Mouse (Mus musculus) midbrain, embryonic 16.5 days (tissue): ENCODE measurements around the gene Csrp1. TPM values are rescaled to one million over a fixed set of nuclear protein-coding genes. Genes with fewer than 3 reads are reported as not detected.

Source experiments
- ATAC-seq: fragments of 200-750 bp; cut with Nextera tagmentation; 2 replicates; pipeline ENCODE4 v1.8.0; 2017; ENCODE audit warnings: moderate TSS enrichment
- H3K27ac ChIP-seq: fragments of 300-500 bp; sonication (generic); 2 replicates; pipeline ENCODE4 v1.5.1; 2014; ENCODE audit warnings: mild to moderate bottlenecking, low read length, mixed read lengths
- H3K27me3 ChIP-seq: fragments of 300-500 bp; sonication (generic); 2 replicates; pipeline ENCODE4 v1.6.1; 2014; ENCODE audit warnings: low read depth, low read length, mixed read lengths; ENCODE audit not compliant: control insufficient read depth, insufficient read depth
- H3K36me3 ChIP-seq: fragments of 300-500 bp; sonication (generic); 2 replicates; pipeline ENCODE4 v1.6.1; 2014; ENCODE audit warnings: mild to moderate bottlenecking, low read length, moderate library complexity, mixed read lengths; ENCODE audit not compliant: control insufficient read depth, insufficient read depth
- H3K4me1 ChIP-seq: fragments of 300-500 bp; sonication (generic); 2 replicates; pipeline ENCODE4 v1.6.1; 2014; ENCODE audit warnings: mild to moderate bottlenecking, low read length, mixed read lengths; ENCODE audit not compliant: control insufficient read depth, insufficient read depth
- H3K4me2 ChIP-seq: fragments of 300-500 bp; sonication (generic); 2 replicates; pipeline ENCODE4 v1.6.1; 2014; ENCODE audit warnings: mild to moderate bottlenecking, low read length, mixed read lengths
- H3K4me3 ChIP-seq: fragments of 300-500 bp; sonication (generic); 2 replicates; pipeline ENCODE4 v1.5.1; 2014; ENCODE audit warnings: low read depth, mild to moderate bottlenecking, low read length, moderate library complexity, mixed read lengths
- H3K9ac ChIP-seq: fragments of 300-500 bp; sonication (generic); 2 replicates; pipeline ENCODE4 v1.6.1; 2014; ENCODE audit warnings: low read depth, low read length, mixed read lengths
- H3K9me3 ChIP-seq: fragments of 300-500 bp; sonication (generic); replicated peaks from 2 replicates; pipeline ENCODE4 v1.6.1; 2014; ENCODE audit warnings: mild to moderate bottlenecking, low read length, mixed read lengths; ENCODE audit not compliant: control insufficient read depth, poor library complexity, severe bottlenecking
- WGBS: fragments of 180-500 bp; shearing (Covaris S2); extraction: QIAGEN DNeasy Blood & Tissue Kit; methylation state at CpG from one replicate; pipeline ENCODE4 v1.1.7; 2014; 5-methylcytosine and 5-hydroxymethylcytosine counted together
- polyA plus RNA-seq: library from polyadenylated mRNA; unstranded; fragments of >200 nt; fragmentation: Nextera tagmentation; extraction: Ambion mirVana; gene quantifications from 2 replicates; pipeline ENCODE4 v1.2.1, GENCODE M21; 2015

Csrp1 gene
- polyA plus RNA-seq, result 11.4 and 13.1 TPM in 2 replicates

- Histone ChIP-seq H3K9me3 (no peaks in the 10 kb centered on the region), H3K36me3 (no peaks in the 10 kb centered on the region), H3K9ac (no peak within 1 kb of the TSS), H3K27me3 (no peaks in the 10 kb centered on the region), H3K4me3 (no peak within 1 kb of the TSS), H3K4me2 (peak within 1 kb of the TSS; percentile 24), H3K4me1 (no peaks in the 10 kb centered on the region), H3K27ac (no peak within 1 kb of the TSS)
- no peak for ATAC-seq
- WGBS, result 71% methylated on average over 6 of the region's 6 CpGs
Observed at GRCm38 (mm10) chr1:135719983-135720382, at the start of gene Csrp1. Csrp1 (plus strand) TSS chr1:135720061.

- H3K4me2 ChIP-seq, result peak overlapping the region; percentile 45
- 11% methylated on average over 13 of the region's 13 CpGs for WGBS
- H3K27me3 ChIP-seq, result no peaks in the 10 kb centered on the region
- no peaks in the 10 kb centered on the region for H3K9me3 ChIP-seq
- peaks cover 11% of the 10 kb centered on the region for H3K4me1 ChIP-seq
- 0 out of 2 replicates have a peak overlapping the region, but pooled peaks have one; percentile 6 for H3K27ac ChIP-seq
- no peak overlapping the region for H3K4me3 ChIP-seq
- peak overlapping the region; percentile 56 for H3K9ac ChIP-seq
- peak; percentile 89 for ATAC-seq
- H3K36me3 ChIP-seq, result no peaks in the 10 kb centered on the region
Observed at GRCm38 (mm10) chr1:135670397-135671130, 49.3 kb upstream of the Csrp1 start.

DNA sequence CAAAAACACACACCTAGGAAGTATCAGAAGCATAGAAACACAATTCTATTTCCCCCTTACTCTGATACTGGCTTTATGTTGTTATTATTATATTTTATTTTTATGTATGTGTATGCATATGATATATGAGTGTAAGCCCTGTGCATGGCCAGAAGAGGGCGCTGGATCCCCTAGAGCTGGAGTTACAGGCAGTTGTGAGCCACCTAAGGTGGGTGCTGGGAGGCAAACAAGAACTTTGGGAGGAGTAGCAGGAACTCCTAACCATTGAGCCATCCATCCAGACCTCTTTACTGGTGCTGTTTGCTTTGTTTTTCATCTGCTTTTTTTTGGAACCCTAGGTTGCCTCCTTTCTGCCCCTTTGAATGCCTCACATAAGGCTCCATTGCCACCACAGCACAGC lies 48.5 kb upstream of the Csrp1 start:
- Histone ChIP-seq H3K4me3 (no peak overlapping the region), H3K27ac (no peak overlapping the region), H3K4me2 (no peak overlapping the region), H3K36me3 (no peaks in the 10 kb centered on the region), H3K27me3 (no peaks in the 10 kb centered on the region), H3K4me1 (peaks cover 11% of the 10 kb centered on the region), H3K9ac (no peak overlapping the region), H3K9me3 (no peaks in the 10 kb centered on the region)
- WGBS, result 14% methylated on average over 1 of the region's 1 CpGs
- no peak for ATAC-seq

DNA sequence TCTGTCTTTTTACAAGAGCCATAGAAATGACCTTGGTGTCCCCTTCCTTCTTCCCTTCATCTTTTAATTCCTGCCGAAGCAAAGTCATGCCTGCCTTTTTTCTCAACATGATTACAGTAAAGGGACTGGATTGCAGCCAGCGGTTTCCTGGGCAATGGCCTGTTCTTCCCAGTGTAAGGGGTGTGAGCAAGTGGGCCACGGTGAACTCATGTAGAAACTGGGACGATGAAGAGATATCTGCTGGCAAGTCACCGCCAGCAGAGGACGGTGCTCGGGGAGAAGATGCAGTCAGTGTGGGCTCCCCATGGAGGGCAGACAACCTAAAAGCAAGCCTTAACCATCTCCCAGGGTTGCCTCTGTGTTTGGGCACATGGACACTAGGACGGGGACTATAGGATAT lies 47.9 kb upstream of the Csrp1 start:
- ATAC-seq, result no peak
- H3K9me3 ChIP-seq, result no peaks in the 10 kb centered on the region
- WGBS, result 62% methylated on average over 8 of the region's 8 CpGs
- H3K36me3 ChIP-seq, result no peaks in the 10 kb centered on the region
- H3K4me3 ChIP-seq, result no peak overlapping the region
- no peak overlapping the region for H3K27ac ChIP-seq
- no peak overlapping the region for H3K9ac ChIP-seq
- no peak overlapping the region for H3K4me2 ChIP-seq
- H3K4me1 ChIP-seq, result peaks cover 11% of the 10 kb centered on the region
- H3K27me3 ChIP-seq, result no peaks in the 10 kb centered on the region

DNA sequence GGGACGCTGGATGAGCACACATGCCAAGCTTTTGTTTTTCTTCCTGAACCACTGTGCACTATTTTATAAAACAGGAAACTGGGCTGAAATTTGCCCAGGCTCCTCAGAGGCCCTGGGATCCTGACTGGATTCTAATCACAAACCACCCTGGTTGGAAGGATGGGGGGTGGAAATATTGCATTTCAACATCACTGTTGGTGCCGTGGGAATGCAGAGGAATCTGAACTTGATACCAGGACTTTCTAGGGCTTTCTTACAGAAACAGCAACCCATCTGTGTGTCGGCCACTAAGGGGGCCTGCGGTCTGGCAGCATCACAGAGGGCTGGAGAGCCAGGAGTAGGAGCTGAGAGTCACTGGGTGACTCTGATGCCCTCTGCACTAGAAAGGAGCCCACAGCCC lies 47.5 kb upstream of the Csrp1 start:
- Histone ChIP-seq H3K4me1 (peaks cover 11% of the 10 kb centered on the region), H3K9me3 (no peaks in the 10 kb centered on the region), H3K27me3 (no peaks in the 10 kb centered on the region), H3K27ac (no peak overlapping the region), H3K4me2 (no peak overlapping the region), H3K9ac (no peak overlapping the region), H3K4me3 (no peak overlapping the region), H3K36me3 (no peaks in the 10 kb centered on the region)
- no peak for ATAC-seq
- 80% methylated on average over 4 of the region's 4 CpGs for WGBS

DNA sequence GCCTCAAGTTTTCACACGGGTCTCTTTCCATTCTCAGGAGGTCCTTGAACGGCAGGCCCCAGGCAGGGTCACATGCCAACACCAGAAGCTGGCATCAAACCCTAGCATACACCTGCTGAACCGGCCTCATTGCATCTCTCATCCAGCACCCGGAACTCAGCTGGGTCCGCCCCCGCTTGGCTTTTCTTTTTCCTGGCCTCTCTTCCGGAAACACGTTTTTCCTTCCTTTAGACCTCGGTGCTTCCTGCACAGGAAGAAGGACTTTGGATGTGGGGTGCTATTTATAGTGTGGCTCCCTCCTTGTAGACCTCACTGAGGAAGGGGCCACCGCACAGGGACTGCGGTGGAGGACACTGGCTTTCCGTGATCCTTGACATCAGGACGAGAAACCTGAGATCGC lies 46.4 kb upstream of the Csrp1 start:
- Histone ChIP-seq H3K4me3 (no peak overlapping the region), H3K4me1 (peaks cover 11% of the 10 kb centered on the region), H3K9ac (no peak overlapping the region), H3K4me2 (no peak overlapping the region), H3K9me3 (no peaks in the 10 kb centered on the region), H3K36me3 (no peaks in the 10 kb centered on the region), H3K27ac (no peak overlapping the region), H3K27me3 (no peaks in the 10 kb centered on the region)
- no peak for ATAC-seq
- WGBS, result 89% methylated on average over 14 of the region's 14 CpGs

GRCm38 (mm10) chr1:135675449-135676129 lies 44.3 kb upstream of the Csrp1 start:
- H3K9me3 ChIP-seq, result no peaks in the 10 kb centered on the region
- no peak overlapping the region for H3K4me3 ChIP-seq
- no peak overlapping the region for H3K4me2 ChIP-seq
- no peak overlapping the region for H3K27ac ChIP-seq
- H3K36me3 ChIP-seq, result no peaks in the 10 kb centered on the region
- no peak for ATAC-seq
- H3K27me3 ChIP-seq, result no peaks in the 10 kb centered on the region
- no peak overlapping the region for H3K9ac ChIP-seq
- H3K4me1 ChIP-seq, result peaks cover 3% of the 10 kb centered on the region; the same call in 1 of the 2 replicates
- 27% methylated on average over 11 of the region's 11 CpGs for WGBS

DNA sequence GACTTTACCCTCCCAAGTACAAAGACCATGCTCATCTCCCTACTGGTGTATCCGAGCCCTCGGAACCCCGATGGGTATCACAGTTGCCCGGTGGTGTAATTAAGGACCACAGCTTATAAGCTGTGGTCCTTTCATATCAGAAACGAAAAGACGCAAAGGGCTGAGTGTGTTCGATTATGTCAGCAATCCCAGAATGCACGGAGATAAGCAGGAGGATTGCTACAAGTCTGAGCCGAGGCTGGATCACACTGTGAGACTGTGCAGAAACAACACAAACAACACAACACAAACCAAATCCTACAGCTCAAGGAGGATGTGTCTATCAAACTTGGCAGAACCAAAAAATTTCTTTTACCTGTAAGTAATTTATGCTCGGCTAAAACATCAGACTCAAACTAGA lies 43.6 kb upstream of the Csrp1 start:
- no peaks in the 10 kb centered on the region for H3K36me3 ChIP-seq
- ATAC-seq, result no peak
- no peak overlapping the region for H3K4me2 ChIP-seq
- H3K9ac ChIP-seq, result no peak overlapping the region
- 82% methylated on average over 10 of the region's 10 CpGs for WGBS
- H3K9me3 ChIP-seq, result no peaks in the 10 kb centered on the region
- H3K4me3 ChIP-seq, result no peak overlapping the region
- no peaks in the 10 kb centered on the region for H3K27me3 ChIP-seq
- H3K4me1 ChIP-seq, result no peaks in the 10 kb centered on the region
- H3K27ac ChIP-seq, result no peak overlapping the region

GRCm38 (mm10) chr1:135676938-135677682 lies 42.8 kb upstream of the Csrp1 start:
- Histone ChIP-seq H3K4me1 (no peaks in the 10 kb centered on the region), H3K27ac (no peak overlapping the region), H3K27me3 (no peaks in the 10 kb centered on the region), H3K36me3 (no peaks in the 10 kb centered on the region), H3K4me3 (no peak overlapping the region), H3K9ac (no peak overlapping the region), H3K9me3 (no peaks in the 10 kb centered on the region), H3K4me2 (no peak overlapping the region)
- ATAC-seq, result no peak
- 44% methylated on average over 8 of the region's 8 CpGs for WGBS
